Mouse (Mus musculus) liver, embryonic 11.5 days (tissue): ENCODE data around the gene Cdc42ep4. TPM values are rescaled to one million over a fixed set of nuclear protein-coding genes. Genes with fewer than 3 reads are reported as not detected.
A peak's percentile ranks its signal among the peaks of the same experiment; 100 is the strongest.

Experiments used
- ATAC-seq: fragments of 200-750 bp; cut with Nextera tagmentation; replicated peaks from 2 replicates; pipeline ENCODE4 v1.8.0; 2017; ENCODE audit warnings: moderate number of reproducible peaks, mild to moderate bottlenecking, moderate TSS enrichment, moderate library complexity; ENCODE audit not compliant: low FRiP score
- DNase-seq: peaks from one replicate; pipeline ENCODE4 v3.0.0-alpha.2; 2017; ENCODE audit warnings: low spot score
- H3K27ac ChIP-seq: fragments of 300-500 bp; sonication (generic); 2 replicates; pipeline ENCODE4 v1.5.1; 2014; ENCODE audit warnings: mild to moderate bottlenecking, low read depth, low read length, control low read depth
- H3K27me3 ChIP-seq: fragments of 300-500 bp; sonication (generic); replicated peaks from 2 replicates; pipeline ENCODE4 v1.6.1; 2014; ENCODE audit warnings: low read length, mixed read lengths; ENCODE audit not compliant: control insufficient read depth, insufficient read depth
- H3K36me3 ChIP-seq: fragments of 300-500 bp; sonication (generic); 2 replicates; pipeline ENCODE4 v1.6.1; 2014; ENCODE audit warnings: mild to moderate bottlenecking, low read length, moderate library complexity, mixed read lengths; ENCODE audit not compliant: control insufficient read depth, insufficient read depth
- H3K4me1 ChIP-seq: fragments of 300-500 bp; sonication (generic); replicated peaks from 2 replicates; pipeline ENCODE4 v1.6.1; 2014; ENCODE audit warnings: low read length, mixed read lengths; ENCODE audit not compliant: control insufficient read depth, insufficient read depth
- H3K4me2 ChIP-seq: fragments of 300-500 bp; sonication (generic); 2 replicates; pipeline ENCODE4 v1.6.1; 2014; ENCODE audit warnings: mild to moderate bottlenecking, control low read depth, moderate library complexity
- H3K4me3 ChIP-seq: fragments of 300-500 bp; sonication (generic); 2 replicates; pipeline ENCODE4 v1.5.1; 2014; ENCODE audit warnings: low read depth, low read length, control low read depth
- H3K9ac ChIP-seq: fragments of 300-500 bp; sonication (generic); 2 replicates; pipeline ENCODE4 v1.6.1; 2014; ENCODE audit warnings: low read depth, low read length, control low read depth
- H3K9me3 ChIP-seq: fragments of 300-500 bp; sonication (generic); 2 replicates; pipeline ENCODE4 v1.6.1; 2016; ENCODE audit warnings: low read length, inconsistent platforms, mixed read lengths; ENCODE audit not compliant: control insufficient read depth
- WGBS: fragments of 180-500 bp; shearing (Covaris S2); extraction: QIAGEN DNeasy Blood & Tissue Kit; methylation state at CpG from one replicate; pipeline ENCODE4 v1.1.7; 2014; 5-methylcytosine and 5-hydroxymethylcytosine counted together
- polyA plus RNA-seq: library from polyadenylated mRNA; unstranded; fragments of >200 nt; fragmentation: Nextera tagmentation; extraction: Ambion mirVana; gene quantifications from 2 replicates; pipeline ENCODE4 v1.2.1, GENCODE M21; 2014

Cdc42ep4 gene
- polyA plus RNA-seq, 1 experiment from 2014 or later, result 29.5 TPM

DNA sequence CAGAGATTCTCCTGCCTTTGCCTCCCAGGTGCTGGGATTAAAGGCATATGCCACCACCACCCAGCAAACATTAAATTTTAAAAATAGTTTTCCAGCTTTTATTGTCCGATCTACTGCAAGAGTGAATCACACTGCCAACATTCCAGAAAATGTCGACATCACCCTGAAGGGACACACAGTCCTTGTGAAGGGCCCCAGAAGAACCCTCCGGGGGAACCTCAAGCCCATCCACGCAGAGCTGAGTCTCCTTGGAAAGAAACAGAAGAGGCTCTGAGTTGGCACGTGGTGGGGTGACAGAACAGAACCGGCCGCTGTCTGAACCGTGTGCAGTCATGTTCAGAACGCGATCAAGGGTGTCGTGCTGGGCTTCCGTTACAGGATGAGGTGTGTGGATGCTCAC is 4.9 kb upstream of the Cdc42ep4 start:
- 91% methylated on average over 12 of the region's 12 CpGs for WGBS
- Histone ChIP-seq H3K9ac (no peak overlapping the region), H3K27me3 (no peaks in the 10 kb centered on the region), H3K4me1 (peaks cover 6% of the 10 kb centered on the region), H3K9me3 (no peaks in the 10 kb centered on the region), H3K4me3 (no peak overlapping the region), H3K36me3 (no peaks in the 10 kb centered on the region), H3K4me2 (no peak overlapping the region), H3K27ac (no peak overlapping the region)
- DNase-seq (no peak), ATAC-seq (no peak)

DNA sequence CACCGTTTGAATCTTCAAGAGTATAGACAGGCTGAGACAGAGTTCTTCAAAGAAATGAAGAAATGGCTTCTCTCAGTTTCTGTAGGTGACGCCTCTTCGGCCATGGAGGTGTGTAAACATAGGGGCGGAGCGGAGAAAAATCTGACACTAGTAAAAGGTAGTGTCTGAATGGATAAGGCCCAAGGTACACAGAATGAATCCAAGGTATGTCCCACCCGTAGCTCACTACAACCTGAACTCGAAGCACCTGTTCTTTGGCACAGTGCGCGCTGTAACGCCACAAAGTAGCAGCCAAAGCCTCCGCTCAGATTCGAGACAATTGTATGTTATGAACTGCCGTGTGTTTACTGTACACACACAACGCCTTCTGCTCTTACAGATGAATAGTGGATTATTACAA is 4.2 kb upstream of the Cdc42ep4 start:
- H3K9me3 ChIP-seq, result no peaks in the 10 kb centered on the region
- H3K36me3 ChIP-seq, result no peaks in the 10 kb centered on the region
- H3K4me1 ChIP-seq, result peaks cover 6% of the 10 kb centered on the region
- no peak overlapping the region for H3K9ac ChIP-seq
- no peak overlapping the region for H3K4me3 ChIP-seq
- DNase-seq, result no peak
- no peaks in the 10 kb centered on the region for H3K27me3 ChIP-seq
- 88% methylated on average over 14 of the region's 14 CpGs for WGBS
- no peak overlapping the region for H3K27ac ChIP-seq
- no peak overlapping the region for H3K4me2 ChIP-seq
- ATAC-seq, result no peak

GRCm38 (mm10) chr11:113754845-113755244 is 3.2 kb upstream of the Cdc42ep4 start:
- Histone ChIP-seq H3K4me2 (no peak overlapping the region), H3K27me3 (no peaks in the 10 kb centered on the region)
- ATAC-seq, result no peak

DNA sequence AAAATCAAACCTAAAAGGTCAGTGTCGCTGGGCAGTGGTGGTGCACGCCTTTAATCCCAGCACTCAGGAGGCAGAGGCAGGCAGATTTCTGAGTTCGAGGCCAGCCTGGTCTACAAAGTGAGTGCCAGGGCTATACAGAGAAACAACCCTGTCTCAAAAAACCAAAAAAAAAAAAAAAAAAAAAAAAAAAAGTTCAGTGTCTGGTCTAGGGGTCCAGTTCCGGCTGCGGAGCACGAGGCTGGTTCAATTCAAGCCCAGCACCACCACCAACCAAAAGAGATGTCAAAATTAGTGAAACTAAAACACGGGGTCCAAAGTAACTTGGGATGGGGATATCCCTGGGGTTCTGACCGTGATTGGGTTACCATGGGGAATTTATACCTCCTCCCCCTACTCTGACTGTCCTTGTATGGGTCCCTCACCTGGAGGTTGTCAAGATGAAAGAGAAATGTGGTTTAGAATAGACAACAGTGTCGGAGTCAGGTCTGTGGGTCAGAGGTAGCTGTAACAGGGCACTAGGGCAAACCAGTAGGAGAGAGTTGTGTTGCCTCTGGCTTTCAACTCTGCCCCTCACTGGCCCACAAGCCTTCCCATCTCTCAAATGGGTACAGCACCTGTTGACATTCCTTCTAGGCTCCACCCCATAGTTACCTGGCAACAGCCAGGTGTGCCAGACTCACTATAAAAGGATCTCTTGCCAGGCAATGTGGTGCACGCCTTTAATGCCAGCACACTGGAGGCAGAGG is 1.2 kb upstream of the Cdc42ep4 start:
- Histone ChIP-seq H3K9me3 (no peaks in the 10 kb centered on the region), H3K4me1 (peaks cover 25% of the 10 kb centered on the region), H3K4me3 (peak overlapping the region; percentile 82; the same call in 1 of the 2 replicates), H3K4me2 (peak overlapping the region; percentile 89), H3K27me3 (no peaks in the 10 kb centered on the region), H3K9ac (peak overlapping the region; percentile 74; the same call in 1 of the 2 replicates), H3K36me3 (no peaks in the 10 kb centered on the region), H3K27ac (no peak overlapping the region)
- 87% methylated on average over 10 of the region's 10 CpGs for WGBS
- ATAC-seq (no peak), DNase-seq (no peak)

More at GRCm38 (mm10) chr11:113754845-113755244, 3.2 kb upstream of the Cdc42ep4 start:
- DNase-seq, result no peak
- WGBS, result 58% methylated on average over 9 of the region's 9 CpGs
- H3K9ac ChIP-seq, result no peak overlapping the region
- H3K27ac ChIP-seq, result no peak overlapping the region
- H3K4me1 ChIP-seq, result peaks cover 9% of the 10 kb centered on the region
- H3K4me3 ChIP-seq, result no peak overlapping the region
- no peaks in the 10 kb centered on the region for H3K9me3 ChIP-seq
- H3K36me3 ChIP-seq, result no peaks in the 10 kb centered on the region

- Histone ChIP-seq H3K9me3 (no peaks in the 10 kb centered on the region), H3K27ac (peak overlapping the region; percentile 89), H3K4me3 (peak overlapping the region; percentile 82), H3K9ac (peak overlapping the region; percentile 74), H3K4me1 (peaks cover 32% of the 10 kb centered on the region), H3K36me3 (no peaks in the 10 kb centered on the region), H3K27me3 (no peaks in the 10 kb centered on the region), H3K4me2 (peak overlapping the region; percentile 89)
- ATAC-seq (no peak; the same call in 1 of the 2 replicates), DNase-seq (no peak)
- 15% methylated on average over 15 of the region's 15 CpGs for WGBS
Observed at GRCm38 (mm10) chr11:113752158-113752661, 529 bp upstream of the Cdc42ep4 start.

DNA sequence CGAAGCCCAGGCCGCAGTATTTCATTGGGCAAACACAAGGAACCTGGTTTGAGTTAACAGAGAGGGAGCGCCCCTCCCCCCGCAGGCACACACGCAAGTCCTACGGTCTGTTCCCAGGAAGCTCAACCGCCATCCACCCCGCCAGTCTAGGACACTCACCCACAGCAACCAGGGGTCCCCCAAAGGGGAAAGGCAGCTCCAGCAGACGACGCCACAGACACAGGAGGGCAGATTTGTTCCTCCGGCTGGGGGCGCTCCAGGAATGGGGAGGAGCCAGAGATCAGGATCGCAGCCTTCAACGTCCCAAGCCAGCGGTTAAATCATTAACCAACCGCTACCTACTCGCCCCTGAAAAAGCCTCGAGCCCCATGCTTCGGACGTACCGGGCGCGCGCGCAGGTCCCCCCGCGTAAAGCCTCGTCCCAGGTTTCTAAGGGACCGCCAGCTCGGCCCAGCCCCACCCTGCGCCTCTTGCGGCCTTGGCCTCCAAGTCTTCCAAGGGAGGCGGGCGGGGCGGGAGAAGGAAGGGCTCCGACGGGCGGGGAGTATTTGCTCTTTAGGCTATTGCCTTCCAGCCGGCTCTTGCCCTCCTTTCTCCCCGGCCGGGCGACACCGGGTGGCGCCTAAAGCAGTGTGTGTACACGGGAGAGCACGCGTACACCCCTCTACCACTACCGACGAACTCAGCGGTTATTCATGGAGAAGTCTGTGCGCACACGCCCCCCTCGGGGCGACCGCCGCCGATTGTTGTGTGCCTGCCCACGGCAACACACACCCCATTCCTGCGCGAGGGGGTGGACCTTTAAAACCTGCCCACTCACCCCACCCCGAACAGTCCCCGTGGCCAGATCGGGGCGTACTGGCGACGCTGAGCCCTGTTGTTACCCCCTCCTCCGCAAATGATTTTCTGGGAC is 854 bp downstream of the Cdc42ep4 start:
- under 1% methylated on average over 64 of the region's 67 CpGs for WGBS
- peak overlapping the region; percentile 89 for H3K27ac ChIP-seq
- peak; percentile 33 for ATAC-seq
- DNase-seq, result peak; percentile 84
- no peaks in the 10 kb centered on the region for H3K36me3 ChIP-seq
- H3K4me1 ChIP-seq, result peaks cover 36% of the 10 kb centered on the region
- H3K4me2 ChIP-seq, result peak overlapping the region; percentile 89
- H3K9ac ChIP-seq, result peak overlapping the region; percentile 78
- no peaks in the 10 kb centered on the region for H3K27me3 ChIP-seq
- H3K9me3 ChIP-seq, result no peaks in the 10 kb centered on the region
- H3K4me3 ChIP-seq, result peak overlapping the region; percentile 82

GRCm38 (mm10) chr11:113749749-113750351 is 1.8 kb downstream of the Cdc42ep4 start:
- peaks cover 40% of the 10 kb centered on the region for H3K4me1 ChIP-seq
- H3K36me3 ChIP-seq, result no peaks in the 10 kb centered on the region
- no peaks in the 10 kb centered on the region for H3K27me3 ChIP-seq
- peak; percentile 81 for ATAC-seq
- 5% methylated on average over 9 of the region's 9 CpGs for WGBS
- no peaks in the 10 kb centered on the region for H3K9me3 ChIP-seq
- DNase-seq, result peak; percentile 72
- peak overlapping the region; percentile 78 for H3K9ac ChIP-seq
- peak overlapping the region; percentile 82 for H3K4me3 ChIP-seq
- peak overlapping the region; percentile 89 for H3K4me2 ChIP-seq
- H3K27ac ChIP-seq, result peak overlapping the region; percentile 89

DNA sequence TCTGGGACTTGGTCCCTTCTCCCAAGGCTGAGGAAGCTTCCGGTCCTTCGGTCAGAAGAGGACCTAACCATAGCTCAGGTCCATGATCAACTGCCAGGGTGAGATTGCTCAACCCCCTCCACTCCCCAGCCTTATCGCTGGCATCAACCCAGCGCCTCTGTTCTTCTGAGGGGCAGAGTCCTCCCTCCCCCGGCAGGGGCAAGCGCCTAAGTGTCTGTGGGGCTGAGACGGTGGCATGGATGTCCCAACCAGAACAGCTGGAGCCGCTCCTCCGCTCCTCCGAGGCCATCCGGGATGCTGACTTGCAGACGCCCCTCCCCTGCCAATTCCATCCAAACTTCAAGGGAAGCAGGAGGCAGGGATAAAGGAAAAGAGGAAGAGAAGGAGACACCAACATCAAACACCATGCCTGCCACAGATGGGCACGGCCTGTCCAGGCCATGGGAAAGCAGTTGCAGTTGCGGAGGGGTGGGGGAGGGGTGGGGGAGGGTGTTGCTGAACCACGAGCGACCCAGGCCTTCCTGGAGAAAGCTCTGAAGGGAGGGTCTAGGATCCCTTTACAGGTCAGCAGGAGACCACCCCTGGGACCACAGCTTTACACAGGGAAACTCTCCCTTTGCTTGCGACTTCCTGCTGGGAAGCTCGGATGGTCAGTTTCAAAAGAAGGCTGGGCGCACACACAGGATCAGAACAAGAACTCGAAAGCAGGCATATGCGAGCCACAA is 2.7 kb downstream of the Cdc42ep4 start:
- ATAC-seq (0 out of 2 replicates have a peak, but pooled peaks have one; percentile 4), DNase-seq (peak; percentile 49)
- no peaks in the 10 kb centered on the region for H3K27me3 ChIP-seq
- peak overlapping the region; percentile 78 for H3K9ac ChIP-seq
- no peaks in the 10 kb centered on the region for H3K9me3 ChIP-seq
- peak overlapping the region; percentile 89 for H3K4me2 ChIP-seq
- H3K4me1 ChIP-seq, result peaks cover 40% of the 10 kb centered on the region
- WGBS, result 7% methylated on average over 21 of the region's 21 CpGs
- H3K36me3 ChIP-seq, result peaks cover 2% of the 10 kb centered on the region; the same call in 1 of the 2 replicates
- peak overlapping the region; percentile 82 for H3K4me3 ChIP-seq
- peak overlapping the region; percentile 89 for H3K27ac ChIP-seq
